Mouse (Mus musculus): ENCODE results near the gene Ahnak2.

DNA sequence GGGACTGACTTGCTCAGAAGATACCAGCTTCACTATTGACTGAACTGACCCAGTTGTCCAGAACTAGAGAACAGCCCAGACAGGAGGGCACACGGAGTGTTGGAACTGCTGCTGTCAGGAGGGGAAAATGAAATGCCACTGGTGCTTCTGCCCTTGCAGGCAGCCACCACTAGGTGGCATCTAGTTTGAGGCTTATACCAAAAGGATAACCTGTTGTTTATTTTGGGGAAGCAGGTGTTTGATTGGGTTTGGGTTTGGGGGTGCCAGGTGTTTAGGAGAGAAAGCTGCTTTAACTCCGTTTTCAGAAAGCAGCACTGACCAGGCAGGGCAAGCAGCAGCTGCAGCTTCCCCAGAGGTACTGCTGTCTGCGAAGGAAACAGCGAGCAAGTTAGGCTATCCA lies 13.8 kb upstream of the Ahnak2 start:
- TF ChIP-seq CTCF (IDR thresholded peaks at IDR 0.05 in 2 of 3, conservative IDR thresholded peaks at IDR 0.05 in 1 of 3; ENCODE audit: control insufficient read depth in 1 of 3, insufficient read depth in 1 of 3, low read depth in 2 of 3, low read length in 3 of 3, poor library complexity in 1 of 3, severe bottlenecking in 1 of 3) (peak in 1 of 3 experiments; percentile 100; a peak in 2 of 6 replicates), SMC3 (IDR thresholded peaks at IDR 0.05; ENCODE audit: low read depth, low read length) (no peak), POLR2A (IDR thresholded peaks at IDR 0.05; ENCODE audit: control insufficient read depth in 1 of 2, insufficient read depth in 1 of 2, low read depth in 1 of 2, low read length in 2 of 2, poor library complexity in 1 of 2) (0 out of 4 replicates have a peak, but pooled peaks of 1 of the 2 experiments have one; percentile 26), HCFC1 (IDR thresholded peaks at IDR 0.05; ENCODE audit: low read depth, low read length) (no peak), TCF12 (IDR thresholded peaks at IDR 0.05; ENCODE audit: low read depth, low read length) (no peak), JUND (IDR thresholded peaks at IDR 0.05; ENCODE audit: low read depth, low read length) (no peak), RAD21 (IDR thresholded peaks at IDR 0.05; ENCODE audit: low read depth, low read length) (no peak), UBTF (IDR thresholded peaks at IDR 0.05; ENCODE audit: borderline replicate concordance, insufficient read depth, low read depth, low read length) (no peak), BHLHE40 (IDR thresholded peaks at IDR 0.05; ENCODE audit: borderline replicate concordance, low read depth, low read length) (no peak), TBP (IDR thresholded peaks at IDR 0.05; ENCODE audit: low read depth, low read length) (peak; percentile 57; the same call in 1 of the 2 replicates), EP300 (IDR thresholded peaks at IDR 0.05; ENCODE audit: low read depth in 1 of 2, low read length in 2 of 2) (no peak), USF1 (IDR thresholded peaks at IDR 0.05; ENCODE audit: low read depth, low read length) (no peak)

Measured in MEL (cell line).